Mouse (Mus musculus): ENCODE results near the gene Tmem102. TPM values are rescaled to one million over a fixed set of nuclear protein-coding genes. Genes with fewer than 3 reads are reported as not detected.
A peak's percentile ranks its signal among the peaks of the same experiment; 100 is the strongest.

Tmem102 gene
- polyA plus RNA-seq, 1 experiment from 2014 or later: 1.2 TPM

GRCm38 (mm10) chr11:69781828-69782227 is 23.6 kb downstream of the Tmem102 start:
- H3K4me3 ChIP-seq: no peak overlapping the region
- no peaks in the 10 kb centered on the region for H3K9me3 ChIP-seq
- no peak overlapping the region for H3K27ac ChIP-seq (replicated peaks)
- H3K4me1 ChIP-seq: no peaks in the 10 kb centered on the region
- H3K4me2 ChIP-seq (replicated peaks): no peak overlapping the region
- peaks cover 15% of the 10 kb centered on the region for H3K27me3 ChIP-seq
- no peaks in the 10 kb centered on the region for H3K36me3 ChIP-seq
- no peak overlapping the region for H3K9ac ChIP-seq (replicated peaks)
- 58% methylated on average over 4 of the region's 4 CpGs for WGBS
- no peak for ATAC-seq (ENCODE audit: low FRiP score, low read depth)

GRCm38 (mm10) chr11:69778985-69779384 is 26.4 kb downstream of the Tmem102 start:
- no peak overlapping the region for H3K9ac ChIP-seq (replicated peaks)
- H3K36me3 ChIP-seq: 0 out of 2 replicates have a peak, but pooled peaks cover 4% of the 10 kb centered on the region
- H3K27me3 ChIP-seq: peaks cover 21% of the 10 kb centered on the region
- H3K9me3 ChIP-seq: no peaks in the 10 kb centered on the region
- H3K4me2 ChIP-seq (replicated peaks): no peak overlapping the region
- H3K4me1 ChIP-seq: no peaks in the 10 kb centered on the region
- no peak overlapping the region for H3K4me3 ChIP-seq
- ATAC-seq (ENCODE audit: low FRiP score, low read depth): no peak
- 49% methylated on average over 7 of the region's 7 CpGs for WGBS
- no peak overlapping the region for H3K27ac ChIP-seq (replicated peaks)

GRCm38 (mm10) chr11:69778258-69778982 is 27.0 kb downstream of the Tmem102 start:
- Histone ChIP-seq H3K4me1 (no peaks in the 10 kb centered on the region), H3K9ac (replicated peaks) (no peak overlapping the region), H3K27ac (replicated peaks) (no peak overlapping the region), H3K4me3 (no peak overlapping the region), H3K27me3 (peaks cover 21% of the 10 kb centered on the region), H3K9me3 (no peaks in the 10 kb centered on the region), H3K36me3 (0 out of 2 replicates have a peak, but pooled peaks cover 4% of the 10 kb centered on the region), H3K4me2 (replicated peaks) (no peak overlapping the region)
- WGBS: 73% methylated on average over 23 of the region's 23 CpGs
- no peak for ATAC-seq (ENCODE audit: low FRiP score, low read depth)

- H3K27me3 ChIP-seq: peaks cover 21% of the 10 kb centered on the region
- 0 out of 2 replicates have a peak, but pooled peaks cover 4% of the 10 kb centered on the region for H3K36me3 ChIP-seq
- no peak overlapping the region for H3K27ac ChIP-seq (replicated peaks)
- no peaks in the 10 kb centered on the region for H3K4me1 ChIP-seq
- no peak overlapping the region for H3K9ac ChIP-seq (replicated peaks)
- ATAC-seq (ENCODE audit: low FRiP score, low read depth): no peak
- WGBS: 70% methylated on average over 24 of the region's 26 CpGs
- no peak overlapping the region for H3K4me2 ChIP-seq (replicated peaks)
- no peaks in the 10 kb centered on the region for H3K9me3 ChIP-seq
- H3K4me3 ChIP-seq: no peak overlapping the region
Measured at GRCm38 (mm10) chr11:69777504-69778257, 27.7 kb downstream of the Tmem102 start.

- Histone ChIP-seq H3K27me3 (peaks cover 21% of the 10 kb centered on the region), H3K4me1 (no peaks in the 10 kb centered on the region), H3K9me3 (no peaks in the 10 kb centered on the region), H3K4me2 (replicated peaks) (no peak overlapping the region), H3K9ac (replicated peaks) (no peak overlapping the region), H3K4me3 (no peak overlapping the region), H3K36me3 (0 out of 2 replicates have a peak, but pooled peaks cover 4% of the 10 kb centered on the region), H3K27ac (replicated peaks) (no peak overlapping the region)
- WGBS: 86% methylated on average over 20 of the region's 20 CpGs
- no peak for ATAC-seq (ENCODE audit: low FRiP score, low read depth)
Measured at GRCm38 (mm10) chr11:69776488-69776887, 28.9 kb downstream of the Tmem102 start.

GRCm38 (mm10) chr11:69775716-69776115 is 29.7 kb downstream of the Tmem102 start:
- no peak for ATAC-seq (ENCODE audit: low FRiP score, low read depth)
- Histone ChIP-seq H3K36me3 (0 out of 2 replicates have a peak, but pooled peaks cover 4% of the 10 kb centered on the region), H3K27me3 (peaks cover 21% of the 10 kb centered on the region), H3K9me3 (no peaks in the 10 kb centered on the region), H3K4me3 (no peak overlapping the region), H3K4me1 (no peaks in the 10 kb centered on the region), H3K9ac (replicated peaks) (no peak overlapping the region), H3K27ac (replicated peaks) (no peak overlapping the region), H3K4me2 (replicated peaks) (no peak overlapping the region)
- WGBS: 68% methylated on average over 10 of the region's 10 CpGs

GRCm38 (mm10) chr11:69774961-69775360 is 30.5 kb downstream of the Tmem102 start:
- ATAC-seq (ENCODE audit: low FRiP score, low read depth): no peak
- 63% methylated on average over 5 of the region's 5 CpGs for WGBS
- Histone ChIP-seq H3K27ac (replicated peaks) (no peak overlapping the region), H3K36me3 (0 out of 2 replicates have a peak, but pooled peaks cover 4% of the 10 kb centered on the region), H3K4me2 (replicated peaks) (no peak overlapping the region), H3K4me3 (no peak overlapping the region), H3K9me3 (no peaks in the 10 kb centered on the region), H3K27me3 (peaks cover 21% of the 10 kb centered on the region), H3K9ac (replicated peaks) (no peak overlapping the region), H3K4me1 (no peaks in the 10 kb centered on the region)

- Histone ChIP-seq H3K4me3 (no peak overlapping the region), H3K4me2 (replicated peaks) (peak overlapping the region; percentile 69; the same call in 1 of the 2 replicates), H3K27me3 (peaks cover 8% of the 10 kb centered on the region), H3K9me3 (no peaks in the 10 kb centered on the region), H3K4me1 (peaks cover 20% of the 10 kb centered on the region), H3K9ac (replicated peaks) (no peak overlapping the region), H3K36me3 (no peaks in the 10 kb centered on the region), H3K27ac (replicated peaks) (no peak overlapping the region)
- WGBS: 67% methylated on average over 4 of the region's 4 CpGs
- no peak for ATAC-seq (ENCODE audit: low FRiP score, low read depth)
Measured at GRCm38 (mm10) chr11:69767625-69767909, 37.9 kb downstream of the Tmem102 start.

- peaks cover 8% of the 10 kb centered on the region for H3K27me3 ChIP-seq
- H3K4me2 ChIP-seq (replicated peaks): peak overlapping the region; percentile 69
- WGBS: 62% methylated on average over 13 of the region's 13 CpGs
- no peaks in the 10 kb centered on the region for H3K9me3 ChIP-seq
- H3K27ac ChIP-seq (replicated peaks): no peak overlapping the region
- H3K9ac ChIP-seq (replicated peaks): peak overlapping the region; percentile 92
- peaks cover 20% of the 10 kb centered on the region for H3K4me1 ChIP-seq
- H3K4me3 ChIP-seq: peak overlapping the region; percentile 72
- H3K36me3 ChIP-seq: no peaks in the 10 kb centered on the region
- ATAC-seq (ENCODE audit: low FRiP score, low read depth): no peak
Measured at GRCm38 (mm10) chr11:69766872-69767624, 38.4 kb downstream of the Tmem102 start.

GRCm38 (mm10) chr11:69766126-69766609 is 39.3 kb downstream of the Tmem102 start:
- peak; percentile 68; the same call in 1 of the 2 replicates for ATAC-seq (ENCODE audit: low FRiP score, low read depth)
- under 1% methylated on average over 34 of the region's 37 CpGs for WGBS
- H3K27ac ChIP-seq (replicated peaks): peak overlapping the region; percentile 72
- no peaks in the 10 kb centered on the region for H3K9me3 ChIP-seq
- no peaks in the 10 kb centered on the region for H3K36me3 ChIP-seq
- H3K27me3 ChIP-seq: peaks cover 8% of the 10 kb centered on the region
- H3K4me1 ChIP-seq: peaks cover 20% of the 10 kb centered on the region
- peak overlapping the region; percentile 72 for H3K4me3 ChIP-seq
- H3K9ac ChIP-seq (replicated peaks): peak overlapping the region; percentile 92
- peak overlapping the region; percentile 69 for H3K4me2 ChIP-seq (replicated peaks)

GRCm38 (mm10) chr11:69765221-69766125 is 40.0 kb downstream of the Tmem102 start, which contains the start of gene Zbtb4:
Gene Zbtb4 (plus strand): TSS chr11:69765912.
- ATAC-seq (ENCODE audit: low FRiP score, low read depth): peak; percentile 75; the same call in 1 of the 2 replicates
- WGBS: 30% methylated on average over 29 of the region's 55 CpGs
- peak within 1 kb of the TSS; percentile 72 for H3K27ac ChIP-seq (replicated peaks)
- no peaks in the 10 kb centered on the region for H3K9me3 ChIP-seq
- H3K4me2 ChIP-seq (replicated peaks): peak within 1 kb of the TSS; percentile 69
- H3K4me1 ChIP-seq: peaks cover 22% of the 10 kb centered on the region
- peaks cover 8% of the 10 kb centered on the region for H3K27me3 ChIP-seq
- peak within 1 kb of the TSS; percentile 92 for H3K9ac ChIP-seq (replicated peaks)
- no peaks in the 10 kb centered on the region for H3K36me3 ChIP-seq
- peak within 1 kb of the TSS; percentile 72 for H3K4me3 ChIP-seq

Measured in midbrain, embryonic 12.5 days (tissue).